Mouse (Mus musculus) stomach, embryonic 14.5 days (tissue): Measurements from ENCODE around the gene Fam8a1. TPM values are rescaled to one million over a fixed set of nuclear protein-coding genes. Genes with fewer than 3 reads are reported as not detected.

Experiments
- ATAC-seq: fragments of 200-750 bp; cut with Nextera tagmentation; 2 replicates; pipeline ENCODE4 v1.8.0; 2017; ENCODE audit warnings: low read depth, moderate TSS enrichment; ENCODE audit not compliant: insufficient number of reproducible peaks, insufficient read depth, low FRiP score
- H3K27ac ChIP-seq: fragments of 300-500 bp; sonication (generic); 2 replicates; pipeline ENCODE4 v1.5.1; 2014; ENCODE audit warnings: mild to moderate bottlenecking, low read length, moderate library complexity, mixed read lengths
- H3K27me3 ChIP-seq: fragments of 300-500 bp; sonication (generic); 2 replicates; pipeline ENCODE4 v1.6.1; 2014; ENCODE audit warnings: low read length, control low read depth, mixed read lengths; ENCODE audit not compliant: control insufficient read depth, insufficient read depth
- H3K36me3 ChIP-seq: fragments of 300-500 bp; sonication (generic); 2 replicates; pipeline ENCODE4 v1.6.1; 2014; ENCODE audit warnings: mild to moderate bottlenecking, control low read depth, low read length, moderate library complexity, mixed read lengths; ENCODE audit not compliant: control insufficient read depth, insufficient read depth
- H3K4me1 ChIP-seq: fragments of 300-500 bp; sonication (generic); 2 replicates; pipeline ENCODE4 v1.6.1; 2014; ENCODE audit warnings: low read length, control low read depth, mixed read lengths; ENCODE audit not compliant: control insufficient read depth, insufficient read depth
- H3K4me2 ChIP-seq: fragments of 300-500 bp; sonication (generic); replicated peaks from 2 replicates; pipeline ENCODE4 v1.6.1; 2014; ENCODE audit warnings: low read depth, low read length, control low read depth
- H3K4me3 ChIP-seq: fragments of 300-500 bp; sonication (generic); 2 replicates; pipeline ENCODE4 v1.5.1; 2014; ENCODE audit warnings: low read depth, low read length, control low read depth
- H3K9ac ChIP-seq: fragments of 300-500 bp; sonication (generic); replicated peaks from 2 replicates; pipeline ENCODE4 v1.6.1; 2014; ENCODE audit warnings: low read depth, mild to moderate bottlenecking, control low read depth, low read length, moderate library complexity, mixed read lengths
- H3K9me3 ChIP-seq: fragments of 300-500 bp; sonication (generic); 2 replicates; pipeline ENCODE4 v1.6.1; 2016; ENCODE audit warnings: low read depth, low read length, control low read depth; ENCODE audit not compliant: control insufficient read depth
- WGBS: fragments of 180-500 bp; shearing (Covaris S2); extraction: QIAGEN DNeasy Blood & Tissue Kit; methylation state at CpG from one replicate; pipeline ENCODE4 v1.1.7; 2014; 5-methylcytosine and 5-hydroxymethylcytosine counted together
- polyA plus RNA-seq: library from polyadenylated mRNA; unstranded; fragments of >200 nt; fragmentation: Nextera tagmentation; extraction: Ambion mirVana; gene quantifications from 2 replicates; pipeline ENCODE4 v1.2.1, GENCODE M21; 2014

The Fam8a1 gene
- polyA plus RNA-seq: 9.7 and 9.9 TPM in 2 replicates

- Histone ChIP-seq H3K4me2 (peak within 1 kb of the TSS; percentile 76), H3K27ac (peak within 1 kb of the TSS; percentile 44; the same call in 1 of the 2 replicates), H3K9me3 (no peaks in the 10 kb centered on the region), H3K4me1 (peaks cover 8% of the 10 kb centered on the region), H3K4me3 (peak within 1 kb of the TSS; percentile 89), H3K36me3 (no peaks in the 10 kb centered on the region), H3K9ac (peak within 1 kb of the TSS; percentile 80), H3K27me3 (no peaks in the 10 kb centered on the region)
- ATAC-seq: peak; percentile 93
- 1% methylated on average over 46 of the region's 46 CpGs for WGBS
Measured at GRCm38 (mm10) chr13:46669048-46669619, at the start of gene Fam8a1. TSS of gene Fam8a1 (plus strand) at chr13:46669522.

- H3K4me3 ChIP-seq: peak overlapping the region; percentile 1; the same call in 1 of the 2 replicates
Measured at GRCm38 (mm10) chr13:46619633-46620032, 49.7 kb upstream of the Fam8a1 start.

GRCm38 (mm10) chr13:46620964-46621757 lies 48.2 kb upstream of the Fam8a1 start:
- H3K36me3 ChIP-seq: no peaks in the 10 kb centered on the region
- H3K4me3 ChIP-seq: no peak overlapping the region
- H3K27me3 ChIP-seq: no peaks in the 10 kb centered on the region
- H3K4me2 ChIP-seq: no peak overlapping the region
- no peak for ATAC-seq
- H3K27ac ChIP-seq: no peak overlapping the region
- no peak overlapping the region for H3K9ac ChIP-seq
- no peaks in the 10 kb centered on the region for H3K9me3 ChIP-seq
- WGBS: 79% methylated on average over 7 of the region's 7 CpGs
- H3K4me1 ChIP-seq: peaks cover 10% of the 10 kb centered on the region

More at GRCm38 (mm10) chr13:46619633-46620032, 49.7 kb upstream of the Fam8a1 start:
- Histone ChIP-seq H3K4me2 (peak overlapping the region; percentile 24), H3K27me3 (no peaks in the 10 kb centered on the region), H3K27ac (0 out of 2 replicates have a peak overlapping the region, but pooled peaks have one; percentile 27), H3K9me3 (no peaks in the 10 kb centered on the region), H3K4me1 (peaks cover 10% of the 10 kb centered on the region), H3K36me3 (no peaks in the 10 kb centered on the region), H3K9ac (no peak overlapping the region)
- ATAC-seq: no peak
- 17% methylated on average over 11 of the region's 11 CpGs for WGBS

- Histone ChIP-seq H3K9ac (no peak overlapping the region), H3K4me2 (no peak overlapping the region), H3K4me1 (no peaks in the 10 kb centered on the region), H3K27ac (no peak overlapping the region), H3K9me3 (no peaks in the 10 kb centered on the region), H3K27me3 (no peaks in the 10 kb centered on the region), H3K36me3 (no peaks in the 10 kb centered on the region), H3K4me3 (no peak overlapping the region)
- no peak for ATAC-seq
- 86% methylated on average over 9 of the region's 9 CpGs for WGBS
Measured at GRCm38 (mm10) chr13:46626608-46627007, 42.7 kb upstream of the Fam8a1 start.

- no peak for ATAC-seq
- WGBS: 64% methylated on average over 10 of the region's 10 CpGs
- H3K27me3 ChIP-seq: no peaks in the 10 kb centered on the region
- no peak overlapping the region for H3K9ac ChIP-seq
- H3K4me2 ChIP-seq: no peak overlapping the region
- H3K4me1 ChIP-seq: no peaks in the 10 kb centered on the region
- no peak overlapping the region for H3K4me3 ChIP-seq
- H3K36me3 ChIP-seq: no peaks in the 10 kb centered on the region
- no peak overlapping the region for H3K27ac ChIP-seq
- no peaks in the 10 kb centered on the region for H3K9me3 ChIP-seq
Measured at GRCm38 (mm10) chr13:46627841-46628240, 41.5 kb upstream of the Fam8a1 start.

GRCm38 (mm10) chr13:46629391-46629790 lies 39.9 kb upstream of the Fam8a1 start:
- 56% methylated on average over 6 of the region's 6 CpGs for WGBS
- no peaks in the 10 kb centered on the region for H3K9me3 ChIP-seq
- no peaks in the 10 kb centered on the region for H3K27me3 ChIP-seq
- H3K4me1 ChIP-seq: no peaks in the 10 kb centered on the region
- H3K27ac ChIP-seq: no peak overlapping the region
- no peak for ATAC-seq
- H3K9ac ChIP-seq: no peak overlapping the region
- H3K4me2 ChIP-seq: no peak overlapping the region
- no peak overlapping the region for H3K4me3 ChIP-seq
- H3K36me3 ChIP-seq: no peaks in the 10 kb centered on the region

- no peak for ATAC-seq
- no peaks in the 10 kb centered on the region for H3K36me3 ChIP-seq
- no peak overlapping the region for H3K4me3 ChIP-seq
- no peak overlapping the region for H3K9ac ChIP-seq
- no peaks in the 10 kb centered on the region for H3K4me1 ChIP-seq
- WGBS: 45% methylated on average over 4 of the region's 4 CpGs
- no peaks in the 10 kb centered on the region for H3K27me3 ChIP-seq
- no peaks in the 10 kb centered on the region for H3K9me3 ChIP-seq
- no peak overlapping the region for H3K27ac ChIP-seq
- no peak overlapping the region for H3K4me2 ChIP-seq
Measured at GRCm38 (mm10) chr13:46632796-46633195, 36.5 kb upstream of the Fam8a1 start.

- H3K4me2 ChIP-seq: no peak overlapping the region
- no peaks in the 10 kb centered on the region for H3K27me3 ChIP-seq
- 52% methylated on average over 18 of the region's 18 CpGs for WGBS
- no peaks in the 10 kb centered on the region for H3K4me1 ChIP-seq
- ATAC-seq: no peak
- no peak overlapping the region for H3K9ac ChIP-seq
- no peak overlapping the region for H3K27ac ChIP-seq
- H3K4me3 ChIP-seq: no peak overlapping the region
- no peaks in the 10 kb centered on the region for H3K9me3 ChIP-seq
- H3K36me3 ChIP-seq: no peaks in the 10 kb centered on the region
Measured at GRCm38 (mm10) chr13:46633320-46634132, 35.8 kb upstream of the Fam8a1 start.
